Mouse (Mus musculus): ENCODE measurements around the gene Lpp.

Lpp gene

GRCm38 (mm10) chr16:24399524-24399923, 6.2 kb downstream of the Lpp start:
- DNase-seq (ENCODE audit: low spot score) = no peak

GRCm38 (mm10) chr16:24400776-24401175, 7.5 kb downstream of the Lpp start:
- no peak for DNase-seq (ENCODE audit: low spot score)

- no peak for DNase-seq (ENCODE audit: low spot score)
Observed at GRCm38 (mm10) chr16:24402801-24403200, 9.5 kb downstream of the Lpp start.

- DNase-seq (ENCODE audit: low spot score) = no peak
Observed at GRCm38 (mm10) chr16:24403733-24404380, 10.6 kb downstream of the Lpp start.

- DNase-seq (ENCODE audit: low spot score) = no peak
Observed at GRCm38 (mm10) chr16:24406521-24406920, 13.2 kb downstream of the Lpp start.

- DNase-seq (ENCODE audit: low spot score) = no peak
Observed at GRCm38 (mm10) chr16:24411281-24411680, 18.0 kb downstream of the Lpp start.

- no peak for DNase-seq (ENCODE audit: low spot score)
Observed at GRCm38 (mm10) chr16:24412193-24412592, 18.9 kb downstream of the Lpp start.

GRCm38 (mm10) chr16:24413059-24413458, 19.8 kb downstream of the Lpp start:
- no peak for DNase-seq (ENCODE audit: low spot score)

GRCm38 (mm10) chr16:24418022-24418421, 24.7 kb downstream of the Lpp start:
- DNase-seq (ENCODE audit: low spot score) = no peak

- no peak for DNase-seq (ENCODE audit: low spot score)
Observed at GRCm38 (mm10) chr16:24420603-24421120, 27.4 kb downstream of the Lpp start.

GRCm38 (mm10) chr16:24421687-24422418, 28.5 kb downstream of the Lpp start:
- DNase-seq (ENCODE audit: low spot score) = no peak

- no peak for DNase-seq (ENCODE audit: low spot score)
Observed at GRCm38 (mm10) chr16:24423196-24423595, 29.9 kb downstream of the Lpp start.

- no peak for DNase-seq (ENCODE audit: low spot score)
Observed at GRCm38 (mm10) chr16:24423751-24424150, 30.4 kb downstream of the Lpp start.

GRCm38 (mm10) chr16:24424356-24424977, 31.2 kb downstream of the Lpp start:
- DNase-seq (ENCODE audit: low spot score) = no peak

- DNase-seq (ENCODE audit: low spot score) = no peak
Observed at GRCm38 (mm10) chr16:24425816-24426215, 32.5 kb downstream of the Lpp start.

- DNase-seq (ENCODE audit: low spot score) = no peak
Observed at GRCm38 (mm10) chr16:24427606-24428005, 34.3 kb downstream of the Lpp start.

- DNase-seq (ENCODE audit: low spot score) = no peak
Observed at GRCm38 (mm10) chr16:24428055-24428454, 34.7 kb downstream of the Lpp start.

- DNase-seq (ENCODE audit: low spot score) = no peak
Observed at GRCm38 (mm10) chr16:24428742-24429141, 35.4 kb downstream of the Lpp start.

GRCm38 (mm10) chr16:24429691-24430090, 36.4 kb downstream of the Lpp start:
- no peak for DNase-seq (ENCODE audit: low spot score)

GRCm38 (mm10) chr16:24431808-24432207, 38.5 kb downstream of the Lpp start:
- no peak for DNase-seq (ENCODE audit: low spot score)

- no peak for DNase-seq (ENCODE audit: low spot score)
Observed at GRCm38 (mm10) chr16:24433563-24433962, 40.3 kb downstream of the Lpp start.

GRCm38 (mm10) chr16:24434026-24434425, 40.7 kb downstream of the Lpp start:
- DNase-seq (ENCODE audit: low spot score) = no peak

- no peak for DNase-seq (ENCODE audit: low spot score)
Observed at GRCm38 (mm10) chr16:24434531-24435114, 41.3 kb downstream of the Lpp start.
